Mouse (Mus musculus): ENCODE data around the gene Fermt1.

DNA sequence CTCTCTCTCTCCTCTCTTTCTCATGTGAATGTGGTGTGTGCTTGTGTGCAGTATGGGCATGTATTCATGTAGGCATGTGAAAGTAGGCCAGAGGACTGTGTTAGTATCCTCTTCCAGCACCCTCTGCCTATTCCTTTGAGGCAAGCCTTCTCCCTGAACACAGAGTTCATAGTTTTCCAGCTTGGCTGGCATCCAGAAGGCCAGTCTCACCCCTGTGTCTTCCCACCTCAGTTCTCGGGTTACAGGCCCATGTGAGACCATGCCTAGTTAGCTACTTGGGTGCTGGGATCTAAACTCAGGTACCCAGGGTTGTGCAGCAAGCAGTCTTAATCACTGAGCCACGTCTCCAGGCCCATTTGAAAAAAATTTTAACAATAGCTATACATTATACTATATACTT lies 17.8 kb downstream of the Fermt1 start:
- TF ChIP-seq HCFC1 (IDR thresholded peaks at IDR 0.05; ENCODE audit: borderline replicate concordance, insufficient read depth, low read length) (no peak), MAFK (IDR thresholded peaks at IDR 0.05; ENCODE audit: insufficient read depth, low read depth, low read length) (no peak), ZC3H11A (IDR thresholded peaks at IDR 0.05; ENCODE audit: borderline replicate concordance, low read depth, low read length) (no peak), CHD2 (IDR thresholded peaks at IDR 0.05; ENCODE audit: low read depth, low read length) (no peak), ZNF384 (IDR thresholded peaks at IDR 0.05; ENCODE audit: low read depth, low read length) (no peak)

Data from ES-E14 (cell line).